Mouse (Mus musculus) liver, embryonic 14.5 days (tissue): Measurements from ENCODE around the gene Dtx4.

Experiments used
- CTCF ChIP-seq: IDR thresholded peaks from 2 replicates; pipeline ENCODE4 v1.5.1; 2016; ENCODE audit warnings: antibody characterized with exemption, low read depth, control low read depth
- EP300 ChIP-seq: IDR thresholded peaks from 2 replicates; pipeline ENCODE4 v1.6.1; 2016; ENCODE audit warnings: antibody characterized with exemption, low read depth

DNA sequence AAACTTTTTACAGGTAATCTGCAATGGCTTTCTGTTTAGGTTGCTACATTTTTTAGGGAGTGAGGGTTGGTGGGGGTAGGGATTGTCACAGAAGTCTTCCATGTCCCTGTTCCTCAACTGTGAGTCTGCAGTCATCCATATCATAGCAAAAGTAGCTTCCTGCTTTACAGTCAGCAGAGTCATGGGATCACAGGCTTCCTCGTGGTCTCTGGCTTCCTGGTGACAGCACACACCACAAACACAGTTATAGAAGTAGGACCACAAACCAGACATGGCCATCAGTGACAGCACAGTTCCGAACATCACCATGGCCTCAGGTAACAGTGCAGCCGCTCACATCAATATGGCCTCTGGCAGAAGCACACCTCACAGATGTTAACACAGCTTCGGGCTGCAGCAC is 58.7 kb downstream of the Dtx4 start:
- TF ChIP-seq CTCF (no peak), EP300 (no peak)
